Comparison of ENCODE assay signal across 9 mouse cellular contexts in genomic region chr10:5922294-5922828, GRCm38 (mm10). TPM values are rescaled to one million over a fixed set of nuclear protein-coding genes. Genes with fewer than 3 reads are reported as not detected.
DNase-seq lines count a peak whose midpoint lies in the region; ATAC-seq and TF ChIP-seq lines count a peak whose summit lies in the region.
"Had no signal": no experiment of that assay in that cellular context is flagged by ENCODE, and none has a peak within 500 bp of the region (broad histone marks: within the 10 kb centered on the region; RNA-seq: fewer than 3 reads in every experiment).

Rgs17 (minus strand) TSS chr10:5922400.

- no peak within 1 kb of the TSS for H3K27ac ChIP-seq in brown adipose tissue, adult 24 weeks (replicated peaks; ENCODE audit: low read depth, low read length)
- H3K27ac ChIP-seq in forebrain, embryonic 12.5 days, result peak within 1 kb of the TSS; percentile 53; the same call in 1 of the 2 replicates
- H3K27ac ChIP-seq in heart, postnatal 0 days (ENCODE audit: low read depth), result no peak within 1 kb of the TSS

- DNase-seq in NIH3T3 (ENCODE audit: low read depth), result peak; percentile 69
- peak; percentile 32 for DNase-seq in heart, postnatal 0 days (ENCODE audit: low spot score)
- DNase-seq in left cerebral cortex, adult 11 months (ENCODE audit: low spot score), result peak; percentile 59
- peak; percentile 25 to 50 for DNase-seq in lung, postnatal 4 days
- DNase-seq in skeletal muscle tissue, adult 2 months (ENCODE audit: low read depth, low spot score), result peak; percentile 1
- no peak for DNase-seq in spleen, postnatal 4 days (ENCODE audit: low spot score in 2 of 2)

- TF ChIP-seq CTCF in heart, postnatal 0 days (IDR thresholded peaks at IDR 0.05; ENCODE audit: low read depth), result no peak

- peak; percentile 93 for ATAC-seq in forebrain, embryonic 12.5 days (ENCODE audit: low FRiP score)
- ATAC-seq in heart, postnatal 0 days (ENCODE audit: insufficient read depth, low read depth), result peak; percentile 66

- no peak for TF ChIP-seq EP300 in heart, postnatal 0 days (IDR thresholded peaks at IDR 0.05; ENCODE audit: low read depth)

- H3K36me3 ChIP-seq in forebrain, embryonic 12.5 days (replicated peaks), result no peaks in the 10 kb centered on the region
- no peaks in the 10 kb centered on the region for H3K36me3 ChIP-seq in heart, postnatal 0 days (replicated peaks; ENCODE audit: control insufficient read depth, insufficient read depth, low read length)

- 0 out of 2 replicates have a peak, but pooled peaks cover 9% of the 10 kb centered on the region for H3K27me3 ChIP-seq in forebrain, embryonic 12.5 days
- H3K27me3 ChIP-seq in heart, postnatal 0 days (ENCODE audit: control insufficient read depth, insufficient read depth, low read length), result peaks cover 26% of the 10 kb centered on the region; the same call in 1 of the 2 replicates

- 0% methylated on average over 26 of the region's 35 CpGs for WGBS in forebrain, embryonic 12.5 days
- under 1% methylated on average over 24 of the region's 35 CpGs for WGBS in heart, postnatal 0 days

- H3K4me2 ChIP-seq in forebrain, embryonic 12.5 days, result peak within 1 kb of the TSS; percentile 95
- H3K4me2 ChIP-seq in heart, postnatal 0 days (ENCODE audit: low read depth, low read length), result peak within 1 kb of the TSS; percentile 91

- peak within 1 kb of the TSS; percentile 80 for H3K9ac ChIP-seq in forebrain, embryonic 12.5 days
- peak within 1 kb of the TSS; percentile 45 for H3K9ac ChIP-seq in heart, postnatal 0 days (replicated peaks; ENCODE audit: low read depth, low read length)

- H3K4me1 ChIP-seq in brown adipose tissue, adult 24 weeks (ENCODE audit: control insufficient read depth, insufficient read depth, insufficient read length, low read length), result no peaks in the 10 kb centered on the region
- peaks cover 16% of the 10 kb centered on the region for H3K4me1 ChIP-seq in forebrain, embryonic 12.5 days
- peaks cover 5% of the 10 kb centered on the region; the same call in 1 of the 2 replicates for H3K4me1 ChIP-seq in heart, postnatal 0 days (ENCODE audit: control insufficient read depth, insufficient read depth)

- H3K9me3 ChIP-seq in forebrain, embryonic 12.5 days, result no peaks in the 10 kb centered on the region
- no peaks in the 10 kb centered on the region for H3K9me3 ChIP-seq in heart, postnatal 0 days (replicated peaks; ENCODE audit: control insufficient read depth, low read length)

- peak within 1 kb of the TSS; percentile 35 for H3K4me3 ChIP-seq in brown adipose tissue, adult 24 weeks (ENCODE audit: insufficient read depth, low read depth, low read length)
- H3K4me3 ChIP-seq in forebrain, embryonic 12.5 days (replicated peaks), result peak within 1 kb of the TSS; percentile 77
- peak within 1 kb of the TSS; percentile 58 for H3K4me3 ChIP-seq in heart, postnatal 0 days (ENCODE audit: low read depth, low read length)
- H3K4me3 ChIP-seq: erythroblast, embryonic 14.5 days had no signal

RNA-seq across cellular contexts. Expression of gene Rgs17, which starts in this region (rescaled TPM):
- polyA plus RNA-seq in brown adipose tissue, adult 24 weeks (2012; ENCODE audit: insufficient read depth, insufficient read length, missing spikeins), result not detected in 2 replicates
- polyA plus RNA-seq in forebrain, embryonic 12.5 days (2016; fragmentation: Nextera tagmentation; extraction: Ambion mirVana), result 4.0 and 4.2 TPM in 2 replicates
- total RNA-seq in heart, postnatal 0 days (2014; rRNA removed; ENCODE audit: low replicate concordance), result 0.34 and 0.39 TPM in 2 replicates
- polyA plus RNA-seq in heart, postnatal 0 days (2015; fragmentation: Nextera tagmentation; extraction: Ambion mirVana), result 0.45 and 0.67 TPM in 2 replicates
- polyA plus RNA-seq: erythroblast, embryonic 14.5 days had no signal

Comparison
In these comparisons a context has a peak if more than half of its experiments do, and no peak if none do; other contexts are left out.
1. Peak in DNase-seq, ATAC-seq, H3K4me3 ChIP-seq, H3K9ac ChIP-seq and H3K4me2 ChIP-seq in heart, postnatal 0 days; RNA of the gene not detected or under 1 TPM.
2. DNase-seq: peak in NIH3T3 (single experiment), left cerebral cortex, adult 11 months (single experiment), lung, postnatal 4 days (2 of 2) and skeletal muscle tissue, adult 2 months (single experiment); none in spleen, postnatal 4 days (0 of 2).
3. Peak in every context shown above with its lines, with median percentiles within 50 percentile points of each other: H3K4me3 ChIP-seq.